Mouse (Mus musculus) small intestine, adult 2 months (tissue): ENCODE measurements at regions not wholly inside any gene's neighbourhood (a gene's known extent, or its start where the extent isn't known, plus 50 kb on each side); places are given as distances from the start of the nearest gene placed in this dataset.

Source experiments
- CTCF ChIP-seq: fragments of 200-500 bp; IDR thresholded peaks from 2 replicates; pipeline ENCODE4 v1.5.1; 2012; ENCODE audit warnings: low read depth, mild to moderate bottlenecking, control low read depth, inconsistent platforms, low read length, moderate library complexity, mixed read lengths; ENCODE audit not compliant: insufficient replicate concordance, insufficient read length; ENCODE audit errors: extremely low read depth
- POLR2A ChIP-seq: fragments of 200-500 bp; IDR thresholded peaks from 2 replicates; pipeline ENCODE4 v1.6.1; 2012; ENCODE audit warnings: low read depth, mild to moderate bottlenecking, control low read depth, inconsistent platforms, low read length, moderate library complexity

DNA sequence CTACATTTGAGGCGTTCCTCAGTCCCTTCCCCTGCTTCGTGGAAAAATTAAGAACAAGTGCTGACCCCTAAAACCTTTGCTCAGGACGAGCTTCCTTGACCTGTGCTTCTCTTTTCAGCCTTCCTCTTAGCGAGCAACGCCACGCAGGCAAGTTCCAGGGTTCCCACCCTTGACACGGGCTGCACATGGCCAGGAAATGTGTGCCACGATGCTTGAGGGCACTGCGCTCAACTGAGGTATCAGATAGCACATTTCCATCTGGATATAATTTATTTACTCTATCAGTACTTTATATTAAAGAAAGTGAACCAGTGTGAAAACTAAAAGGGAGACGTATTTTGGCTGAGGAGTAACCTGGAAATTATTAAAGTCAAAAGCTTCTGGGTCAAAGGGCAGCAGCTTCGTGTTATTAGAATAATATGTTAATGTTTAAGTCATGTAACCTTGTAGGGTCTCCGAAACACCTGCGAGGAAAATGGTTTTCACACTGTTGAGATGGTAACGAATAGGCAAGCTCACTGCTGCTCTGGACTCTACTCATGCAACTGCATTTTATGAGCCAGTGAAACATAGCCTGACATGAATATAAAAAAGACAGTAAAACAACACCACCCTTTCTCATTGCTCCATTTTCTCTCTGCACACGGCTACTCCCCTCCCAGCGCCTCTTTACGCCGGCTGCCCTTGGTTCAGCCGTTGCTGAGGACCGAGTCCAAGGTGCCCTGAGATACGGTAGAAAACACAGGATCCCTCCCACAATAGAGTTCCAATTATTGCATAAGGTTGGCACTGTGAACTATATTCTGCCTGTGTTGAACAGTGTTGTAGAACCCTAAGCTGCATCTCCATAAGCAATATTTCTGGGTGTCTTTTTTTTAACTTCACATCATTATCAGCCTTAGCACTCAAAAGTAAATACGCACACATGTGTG is 204.9 kb upstream of the Intu start:
- TF ChIP-seq CTCF (no peak), POLR2A (no peak)
